Mouse (Mus musculus) thymus, postnatal 25 days (tissue): ENCODE results near the gene Gm1673.
A peak's percentile ranks its signal among the peaks of the same experiment; 100 is the strongest.
"Not testable (repeated sequence)": the region's sequence is repeated elsewhere in the genome, so short reads cannot be mapped to it uniquely, and the experiment has no call there.

Experiments
- DNase-seq: peaks from one replicate; pipeline ENCODE4 v3.0.0; 2022

Gene Gm1673

GRCm38 (mm10) chr5:33983309-33984121 lies at the start of gene Gm1673:
Gene Gm1673 (plus strand): TSS chr5:33983433.
- DNase-seq: peak; percentile 88

GRCm38 (mm10) chr5:33934081-33934480 lies 49.2 kb upstream of the Gm1673 start:
- no peak for DNase-seq

DNA sequence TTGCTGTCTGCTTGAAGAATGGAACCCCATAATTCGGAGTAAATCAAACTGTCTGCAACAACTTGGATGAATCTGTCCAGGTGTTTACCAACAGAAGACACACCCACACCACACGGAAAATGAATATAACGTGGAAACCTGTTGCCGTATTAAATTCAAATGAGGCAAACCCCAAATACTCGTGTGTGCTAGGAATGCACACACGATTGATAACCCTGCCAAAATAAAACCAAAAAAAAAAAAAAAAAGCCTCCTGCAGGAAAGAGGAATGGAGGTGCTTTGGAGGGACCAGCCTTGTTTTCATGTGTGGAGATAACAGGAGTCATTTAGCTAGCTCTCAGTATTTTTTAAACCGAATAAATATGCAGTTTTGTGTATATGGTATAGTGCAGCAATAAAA lies 48.4 kb upstream of the Gm1673 start:
- DNase-seq: no peak

- no peak for DNase-seq
These were observed 47.5 kb upstream of the Gm1673 start for GRCm38 (mm10) chr5:33935700-33936111.

DNA sequence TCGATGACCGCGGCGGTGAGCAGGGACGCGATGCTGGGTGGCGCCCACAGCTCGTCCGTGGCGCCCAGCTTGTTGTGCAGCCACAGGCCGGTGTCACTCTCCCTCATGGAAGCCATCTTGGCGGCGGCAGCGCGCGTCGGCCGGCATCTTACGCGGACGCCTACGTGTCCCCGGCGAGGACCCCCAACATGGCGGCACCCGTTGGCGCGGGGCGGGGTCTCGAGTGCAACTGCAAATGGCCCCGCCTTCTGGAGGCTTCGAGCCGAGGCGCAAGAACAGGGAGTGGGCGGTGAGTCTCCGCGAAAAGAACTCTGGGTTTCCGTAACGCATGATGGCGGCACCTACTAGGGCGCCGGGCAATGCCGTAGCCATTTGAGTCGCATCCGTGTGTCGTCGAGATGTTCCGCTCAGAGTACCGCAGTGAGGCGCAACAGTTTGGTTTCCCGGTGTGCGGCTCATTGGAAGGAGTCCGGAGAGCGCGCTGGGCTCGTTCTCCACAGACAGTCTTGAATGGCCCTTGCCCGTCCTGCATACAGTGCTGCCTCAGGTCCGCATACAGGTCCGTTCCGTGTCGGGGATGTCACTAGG lies 47.0 kb upstream of the Gm1673 start, which contains the start of gene Nelfa:
TSS of gene Nelfa (minus strand) at position 294 of the 588 bp plus-strand sequence.
- peak; percentile 98 for DNase-seq

- DNase-seq: no peak
These were observed 46.0 kb upstream of the Gm1673 start for GRCm38 (mm10) chr5:33937230-33937629.

DNA sequence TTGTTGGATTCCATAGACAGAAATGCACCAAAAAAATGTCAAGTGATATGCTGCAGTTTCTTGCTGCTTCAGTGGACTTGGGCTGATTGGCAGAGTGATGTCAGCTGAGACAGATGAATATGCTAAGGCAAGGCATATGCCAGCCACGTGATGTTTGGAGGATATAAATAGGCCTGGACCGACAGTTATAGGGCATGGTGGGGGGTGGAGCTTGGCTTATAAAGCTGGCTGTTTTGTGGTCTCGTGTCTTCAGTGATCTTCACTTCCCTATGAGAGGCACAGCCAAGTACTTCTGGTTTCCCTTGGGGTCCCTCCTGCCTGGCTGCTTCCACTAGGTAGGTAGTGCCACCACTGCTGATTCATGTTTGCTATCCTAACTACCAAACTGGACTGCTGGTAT lies 44.8 kb upstream of the Gm1673 start:
- DNase-seq: no peak

DNA sequence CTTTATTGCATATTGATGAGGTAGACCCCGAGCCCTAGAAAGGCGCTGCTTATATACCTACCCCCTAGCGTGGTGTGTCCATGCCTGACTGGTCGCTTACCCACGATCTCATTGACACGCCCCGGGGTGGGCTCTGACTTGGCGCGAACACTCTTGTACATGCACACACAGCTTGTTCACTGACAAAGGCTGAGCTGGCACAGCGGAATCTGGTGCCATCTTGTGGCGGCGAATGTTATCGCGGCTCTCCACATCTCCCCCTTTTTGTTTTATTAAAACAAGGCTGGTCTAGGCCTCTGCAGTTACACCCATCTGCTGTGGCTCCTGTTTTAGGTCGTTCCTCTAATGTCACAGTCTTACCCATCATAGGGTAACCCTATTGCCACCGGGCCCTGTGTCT lies 36.2 kb upstream of the Gm1673 start:
- DNase-seq: not testable (repeated sequence)

DNA sequence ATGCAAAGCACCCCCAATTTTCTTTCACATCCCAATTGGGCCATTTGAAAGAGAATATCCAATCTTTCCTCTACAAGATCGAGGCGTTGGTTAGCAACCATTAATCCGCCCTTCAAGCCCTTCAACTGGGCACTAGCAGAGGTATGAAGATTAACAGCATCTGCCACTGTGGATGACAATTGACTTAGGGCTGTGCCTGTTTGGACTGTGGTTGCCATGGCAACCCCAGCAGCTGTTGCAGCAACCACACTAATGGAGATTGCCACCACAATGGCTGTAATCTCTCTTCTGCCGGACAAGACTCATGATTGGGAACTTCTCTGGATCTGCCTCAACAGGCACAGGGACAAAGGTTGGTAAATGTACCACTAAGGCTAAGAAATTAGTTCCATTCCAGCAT lies 34.9 kb upstream of the Gm1673 start:
- DNase-seq: no peak

GRCm38 (mm10) chr5:33953471-33954185 lies 29.6 kb upstream of the Gm1673 start:
- DNase-seq: no peak

GRCm38 (mm10) chr5:33954354-33954753 lies 28.9 kb upstream of the Gm1673 start:
- DNase-seq: peak; percentile 79

DNA sequence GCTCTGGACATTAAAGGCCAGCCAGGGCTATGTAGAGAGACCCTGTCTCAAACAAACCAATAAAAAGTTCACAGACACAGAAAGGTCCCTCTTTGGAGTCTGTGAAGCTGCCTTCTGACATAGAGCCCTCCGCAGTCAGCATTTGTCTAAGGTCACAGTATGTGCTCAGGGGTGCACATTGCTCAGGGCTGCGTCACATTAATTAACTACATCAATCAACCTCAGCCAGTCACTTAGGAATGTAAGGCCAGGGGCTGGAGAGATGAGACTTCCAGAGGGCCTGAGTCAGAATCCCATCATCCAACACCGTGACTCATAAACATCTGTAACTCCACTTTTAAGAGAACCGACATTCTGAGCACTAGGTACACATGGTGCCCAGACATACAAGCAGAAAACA lies 27.4 kb upstream of the Gm1673 start:
- DNase-seq: no peak

DNA sequence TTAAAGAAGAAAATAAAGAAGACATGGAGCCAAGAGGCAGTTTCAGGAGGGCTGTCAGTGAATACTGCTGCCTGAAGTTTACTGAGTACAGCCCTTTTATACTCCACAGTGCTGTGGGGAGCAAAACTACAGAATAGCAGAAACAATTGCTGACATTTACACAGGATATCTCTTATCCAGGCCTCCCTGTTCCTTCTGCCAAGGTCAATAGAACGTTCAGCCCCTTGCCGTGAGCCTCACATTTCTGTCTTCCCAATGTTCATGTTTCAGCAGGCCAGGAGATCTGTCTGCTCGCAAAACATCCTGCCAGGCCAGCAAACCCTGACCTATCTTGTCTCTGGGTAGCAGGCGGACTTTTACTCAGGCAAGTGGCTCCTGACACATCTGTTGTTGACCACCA lies 23.9 kb upstream of the Gm1673 start:
- no peak for DNase-seq

- no peak for DNase-seq
These were observed 8.5 kb upstream of the Gm1673 start for GRCm38 (mm10) chr5:33974736-33975135.

DNA sequence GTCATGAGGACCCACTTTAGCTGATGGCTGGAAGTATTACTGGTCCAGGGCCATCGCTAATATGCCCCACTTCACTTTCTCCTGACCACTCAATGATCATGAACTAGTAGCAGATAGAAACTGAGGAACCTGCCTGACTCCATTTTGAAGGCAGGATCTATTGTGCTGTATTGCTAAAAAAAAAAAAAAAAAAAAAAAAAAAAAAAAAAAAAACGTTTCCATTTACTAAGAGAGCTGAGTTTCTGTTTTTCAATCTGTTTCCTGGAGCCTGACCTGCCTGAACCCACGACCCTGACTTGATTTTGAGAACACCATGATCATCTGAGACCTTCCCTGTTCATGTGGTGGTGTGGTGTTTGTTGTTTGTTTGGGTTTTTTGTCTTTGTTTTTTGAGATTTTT lies 7.0 kb upstream of the Gm1673 start:
- DNase-seq: no peak

GRCm38 (mm10) chr5:33982731-33983259 lies 438 bp upstream of the Gm1673 start:
- DNase-seq: no peak

DNA sequence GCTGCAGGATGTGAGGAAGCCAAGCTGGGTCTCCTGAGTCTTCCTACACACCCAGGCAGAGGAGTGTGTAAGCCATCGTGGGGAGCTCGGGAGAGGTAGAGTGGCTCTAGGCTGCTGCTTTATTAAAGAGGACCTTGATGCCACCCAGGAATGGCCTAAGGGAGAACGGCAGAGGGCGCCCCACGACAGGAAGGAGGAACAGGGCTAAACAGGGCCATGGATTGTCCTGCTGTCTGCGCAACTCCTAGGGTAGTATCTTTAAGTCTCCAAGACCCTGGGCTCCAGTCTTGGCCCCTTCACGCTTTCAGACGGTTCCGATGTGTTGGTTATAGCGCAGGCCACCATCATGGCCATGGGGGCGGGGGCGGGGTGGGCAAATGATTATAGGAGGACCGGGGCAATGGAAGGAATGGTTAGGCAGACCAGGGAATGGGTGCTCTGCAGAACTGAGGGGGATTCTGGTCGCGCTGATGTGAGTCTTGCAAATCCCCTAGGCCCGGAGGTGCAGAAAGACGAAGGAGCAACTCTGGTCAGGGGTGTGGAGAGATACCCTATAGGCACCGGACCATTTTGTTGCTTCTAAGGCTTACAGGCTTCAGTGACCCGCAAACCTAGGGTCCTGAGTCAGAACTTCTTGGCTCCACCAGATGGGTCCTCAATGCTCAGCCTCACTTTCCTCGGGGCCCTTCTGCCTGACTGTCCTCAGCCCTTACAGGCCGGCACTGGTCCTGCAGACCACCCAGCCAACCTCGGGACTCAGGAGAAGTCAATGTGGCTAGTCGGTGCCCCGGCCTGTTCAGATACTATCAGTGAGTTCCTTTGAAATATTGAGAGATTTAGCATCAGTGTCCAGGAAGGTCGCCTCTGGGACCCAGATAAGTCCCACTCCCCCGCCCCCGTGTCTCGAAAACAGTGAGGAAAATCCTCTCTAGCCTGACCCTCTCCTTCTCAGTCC lies 11.7 kb downstream of the Gm1673 start:
- DNase-seq: peak; percentile 54

DNA sequence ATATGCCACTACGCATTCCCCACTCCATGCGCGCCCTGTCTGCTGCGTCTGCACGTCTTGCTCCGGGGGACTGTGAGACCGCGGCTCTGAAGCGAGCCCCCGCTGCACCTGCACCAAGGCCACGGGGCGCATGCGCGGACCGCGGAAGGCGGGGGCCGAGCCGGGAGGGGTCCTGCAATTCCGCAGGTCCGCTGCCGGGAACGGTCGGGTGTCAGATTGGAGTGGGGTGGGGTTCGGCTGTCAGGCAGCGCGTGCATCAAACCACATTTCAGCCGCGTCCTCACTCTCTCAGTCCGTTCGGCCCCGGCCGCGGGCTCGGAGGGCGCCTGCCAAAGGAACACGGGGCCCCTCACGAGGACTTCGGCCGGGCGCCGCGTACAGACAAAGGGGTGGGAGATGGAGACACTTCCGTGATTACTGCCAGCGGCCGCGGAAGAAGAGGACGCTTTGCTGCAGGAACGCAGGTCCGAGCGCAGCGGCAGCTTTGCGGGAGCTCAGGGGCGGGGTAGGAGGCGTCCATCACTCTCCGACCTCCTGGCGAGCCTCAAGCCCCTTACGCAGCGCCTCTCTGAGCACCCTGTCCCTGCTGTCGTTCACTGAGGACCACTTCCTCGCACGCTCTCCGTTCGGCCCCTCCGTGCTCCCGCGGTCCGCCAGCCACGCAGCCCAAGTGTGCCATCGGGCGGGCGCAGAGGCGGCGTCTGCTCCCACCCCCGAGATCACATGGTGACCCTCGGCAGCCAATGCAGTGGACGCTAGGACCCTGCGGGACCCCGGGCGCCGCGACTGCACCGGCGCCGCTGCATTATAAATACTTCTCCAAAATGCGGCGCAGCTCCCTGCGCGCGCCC lies 12.8 kb downstream of the Gm1673 start, which contains the start of gene Nat8l:
TSS of gene Nat8l (plus strand) at position 142 of the 851 bp plus-strand sequence.
- DNase-seq: peak; percentile 72

GRCm38 (mm10) chr5:33996694-33997045 lies 13.4 kb downstream of the Gm1673 start:
- no peak for DNase-seq

- DNase-seq: peak; percentile 12
These were observed 14.0 kb downstream of the Gm1673 start for GRCm38 (mm10) chr5:33997051-33997741.
